Mouse (Mus musculus) hematopoietic multipotent progenitor cell, adult 10-12 weeks (in vitro differentiated cells): ENCODE data around the gene Pask. TPM values are rescaled to one million over a fixed set of nuclear protein-coding genes. Genes with fewer than 3 reads are reported as not detected.

ENCODE experiments used
- polyA plus RNA-seq: library from polyadenylated mRNA; stranded (reverse); fragments of >175 nt; gene quantifications from 2 replicates; pipeline ENCODE4 v1.2.3, GENCODE M21; 2012; ENCODE audit warnings: low replicate concordance

The Pask gene
- polyA plus RNA-seq, result 0.28 and 1.6 TPM in 2 replicates

DNA sequence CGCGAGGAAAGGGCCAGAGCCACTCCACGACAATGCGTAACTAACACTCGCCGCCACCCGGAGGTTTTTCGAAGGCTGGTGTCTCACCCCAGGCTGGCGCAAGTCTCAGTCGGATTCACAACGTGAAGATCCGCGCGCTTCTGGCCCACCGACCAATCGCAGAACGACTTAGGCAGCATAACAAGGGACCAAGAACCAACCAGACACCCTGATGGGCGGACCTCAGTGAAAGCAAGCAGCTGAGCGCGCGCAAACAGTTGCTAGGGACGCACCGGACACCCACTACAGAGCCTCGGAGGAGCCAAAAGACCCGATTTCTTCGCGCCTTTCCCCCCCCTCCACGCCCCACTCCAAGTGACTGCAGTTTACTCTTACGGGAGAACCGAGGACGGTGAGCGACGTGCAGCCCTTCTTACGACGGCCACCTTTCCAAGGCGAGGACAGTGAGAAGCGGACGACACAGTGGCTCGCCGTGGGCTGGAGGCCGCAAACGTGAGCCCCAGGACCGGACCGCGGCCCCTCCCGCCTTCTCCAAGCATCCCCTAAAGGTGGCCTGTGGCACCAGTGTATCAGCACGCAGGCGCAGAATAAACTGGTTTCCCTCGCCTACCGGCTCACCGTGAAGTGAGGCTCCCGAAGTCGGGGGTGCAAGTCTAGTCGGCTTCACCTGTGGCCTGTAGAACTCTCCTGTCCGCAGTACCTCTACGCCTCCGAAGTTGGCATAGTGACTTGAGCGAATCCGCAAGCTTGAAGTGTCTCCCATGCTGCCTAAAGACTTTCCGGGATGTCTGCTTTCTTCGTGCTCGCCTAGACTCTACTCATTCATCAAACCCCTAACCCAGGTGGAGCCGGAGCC lies at the start of gene Pask, which contains the start of gene Ppp1r7:
Gene Pask, minus strand, starts transcription at position 835 of the 856 bp plus-strand sequence.
Gene Ppp1r7, plus strand, starts transcription at position 207 of the 856 bp plus-strand sequence.

DNA sequence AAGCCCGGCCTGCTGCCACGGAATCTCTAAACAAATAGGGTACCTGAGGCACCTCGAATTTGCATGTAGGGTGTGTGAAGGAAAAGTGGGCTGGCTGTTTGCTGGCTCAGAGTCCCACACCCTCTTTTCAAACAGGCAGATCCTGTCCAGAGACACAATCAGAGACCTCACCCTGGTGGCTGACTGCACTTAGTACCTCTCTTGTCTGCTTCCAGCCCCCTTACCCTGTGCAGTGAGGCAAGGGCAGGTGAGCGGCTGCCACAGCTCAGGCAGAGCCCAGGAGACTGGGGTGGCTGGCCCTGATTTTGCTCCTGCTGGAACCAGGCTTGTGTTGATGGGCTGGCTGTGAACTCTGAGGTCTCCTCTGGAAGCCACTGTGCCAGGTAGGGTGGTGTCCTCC lies 30.4 kb upstream of the Pask start, which contains the start of gene Ano7:
Gene Ano7, plus strand, starts transcription at position 266 of the 400 bp plus-strand sequence.

DNA sequence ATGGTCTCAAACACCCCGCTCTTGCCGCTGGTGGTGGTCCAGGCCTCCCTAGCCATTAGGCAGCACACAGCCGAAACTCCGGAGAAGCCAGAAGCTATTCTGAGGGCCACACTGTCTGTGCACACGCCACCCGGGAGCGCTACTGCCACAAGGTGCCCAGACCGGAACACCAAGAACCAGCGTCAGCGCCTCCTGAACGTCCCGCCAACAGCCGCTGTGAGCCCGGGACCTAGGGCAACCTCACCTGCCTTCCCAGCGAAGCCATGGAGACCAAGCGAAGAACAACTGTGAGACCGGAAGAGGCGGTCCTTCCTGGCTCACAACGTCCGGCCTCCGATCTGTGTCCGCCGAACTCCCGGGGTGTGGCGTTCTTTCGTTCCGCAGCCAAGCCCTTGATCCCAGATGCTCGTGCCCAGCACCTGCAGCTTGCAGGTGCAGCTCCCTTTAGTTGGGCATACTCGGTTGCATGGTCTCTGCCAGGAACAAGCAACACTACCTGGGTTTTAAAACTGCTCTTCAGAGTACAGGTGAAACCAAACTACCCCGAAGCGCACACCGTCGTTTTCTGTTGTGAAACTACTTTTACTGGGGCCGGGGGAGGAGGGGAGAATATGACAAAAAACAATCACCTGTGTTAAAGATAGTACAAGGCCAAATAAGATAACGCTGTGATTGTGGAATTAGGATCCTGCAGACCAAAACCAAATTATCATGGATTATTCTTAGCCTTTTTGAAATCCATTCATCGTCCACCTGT lies 37.5 kb downstream of the Pask start, which contains the start of gene Mterf4:
Gene Mterf4, minus strand, starts transcription at position 335 of the 757 bp plus-strand sequence.

Other genes starting within 250 kb of the Pask start
- 0.19 and 0.28 TPM in 2 replicates for gene Kif1a, start 241.5 kb downstream of the Pask start, polyA plus RNA-seq
- gene Agxt, start 208.2 kb downstream of the Pask start, polyA plus RNA-seq, result not detected in 2 replicates
- not detected in 2 replicates for gene 2310007B03Rik, start 182.5 kb downstream of the Pask start, polyA plus RNA-seq
- gene Crocc2, start 174.8 kb downstream of the Pask start, polyA plus RNA-seq, result 0.02 TPM in 2 replicates
- 1.4 and 2.2 TPM in 2 replicates for gene Sned1, start 107.6 kb downstream of the Pask start, polyA plus RNA-seq
- 2.9 and 3.5 TPM in 2 replicates for gene Mterf4, start 37.6 kb downstream of the Pask start, polyA plus RNA-seq
- 1.9 and 9.2 TPM in 2 replicates for gene Ppp1r7, start 628 bp downstream of the Pask start, polyA plus RNA-seq
- gene Ano7, start 30.4 kb upstream of the Pask start, polyA plus RNA-seq, result 0.03 TPM in 1 of 2 replicates, not detected in the other
- 15.7 and 20.3 TPM in 2 replicates for gene Hdlbp, start 135.3 kb upstream of the Pask start, polyA plus RNA-seq
- gene Farp2, start 168.6 kb upstream of the Pask start, polyA plus RNA-seq, result 0.74 and 1.1 TPM in 2 replicates